Mouse (Mus musculus): ENCODE measurements around the gene Ucn3. TPM values are rescaled to one million over a fixed set of nuclear protein-coding genes. Genes with fewer than 3 reads are reported as not detected.
"Not testable (repeated sequence)": the region's sequence is repeated elsewhere in the genome, so short reads cannot be mapped to it uniquely, and the experiment has no call there.

Gene Ucn3
- not detected for total RNA-seq (2021)
- long read RNA-seq = 0 reads

DNA sequence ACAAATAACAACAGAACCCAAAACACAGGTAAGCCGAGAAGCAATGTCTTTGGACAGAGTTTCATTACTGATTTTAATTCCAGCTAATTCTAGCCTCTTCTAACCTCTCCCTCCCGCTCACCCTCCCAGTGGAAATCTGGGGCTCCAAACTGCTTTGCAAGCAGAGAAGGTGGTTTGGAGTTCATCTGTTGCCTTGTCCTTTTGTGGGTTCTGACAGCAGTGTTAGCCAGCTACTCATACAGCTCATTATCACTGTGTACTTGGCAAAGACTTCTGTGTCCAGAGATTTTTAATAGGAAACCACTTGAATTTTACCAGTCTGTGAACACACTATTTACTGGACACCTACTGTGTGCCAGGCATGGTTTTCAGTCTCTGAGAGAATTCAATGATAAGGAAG is at the start of gene Ucn3:
Gene Ucn3, minus strand, starts transcription at position 101 of the 400 bp plus-strand sequence.
- no peak for DNase-seq (ENCODE audit: low spot score in 2 of 2)

DNA sequence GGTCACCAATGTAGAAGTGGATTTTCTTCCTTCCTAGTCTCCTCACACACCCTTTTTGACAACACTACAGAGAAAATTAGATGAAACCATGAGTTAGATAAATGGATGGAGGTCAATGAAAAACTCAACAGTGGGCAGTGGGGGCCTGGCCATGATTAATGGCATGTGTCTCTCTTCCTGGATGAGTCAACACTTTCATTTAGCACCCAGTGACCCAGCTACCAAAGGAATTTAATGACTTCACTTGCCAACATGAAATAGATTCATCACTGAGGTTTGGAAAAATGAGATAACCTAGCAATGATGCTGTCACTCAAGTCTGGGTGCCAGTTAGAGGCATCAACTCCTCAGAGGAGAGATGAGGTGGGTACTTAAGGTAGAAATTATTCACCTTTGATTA is 46.9 kb upstream of the Ucn3 start:
- no peak for DNase-seq (ENCODE audit: low spot score in 2 of 2)

- DNase-seq (ENCODE audit: low spot score in 2 of 2) = no peak
Observed at GRCm38 (mm10) chr13:3968849-3969248, 23.7 kb upstream of the Ucn3 start.

DNA sequence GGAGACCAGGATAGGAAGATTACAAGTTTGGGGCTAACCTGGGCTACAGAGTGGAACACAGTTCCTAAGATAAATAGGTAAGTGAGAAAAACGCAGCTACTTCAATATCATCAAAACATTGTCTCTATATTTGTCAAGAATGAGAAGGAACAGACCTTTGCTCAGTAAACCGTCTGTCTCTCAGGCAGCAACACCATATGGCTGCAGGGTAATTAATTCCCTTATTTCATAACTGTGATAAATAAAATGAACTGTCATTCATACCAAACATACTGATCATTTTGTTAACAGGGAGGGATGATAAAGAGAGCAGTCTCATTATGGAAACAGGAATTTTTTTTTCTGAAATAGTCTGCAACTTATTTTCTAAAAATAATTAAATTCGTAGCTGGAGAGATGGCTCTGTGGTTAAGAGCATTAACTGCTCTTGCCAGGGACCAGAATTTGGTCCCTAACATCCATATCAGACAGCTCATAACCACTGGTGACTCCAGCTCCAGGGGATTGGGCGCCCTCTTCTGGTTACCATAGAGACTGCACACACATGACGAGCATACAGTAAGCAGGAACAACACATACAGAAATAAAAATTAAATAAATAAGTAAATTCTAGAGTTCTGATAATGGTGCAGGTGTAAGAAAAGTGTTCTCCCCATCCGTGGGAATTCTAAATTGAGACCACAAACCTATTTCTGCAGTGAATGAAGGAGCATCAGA is 6.2 kb upstream of the Ucn3 start:
- DNase-seq (ENCODE audit: low spot score in 2 of 2) = peak in 1 of 2 experiments; percentile 61

DNA sequence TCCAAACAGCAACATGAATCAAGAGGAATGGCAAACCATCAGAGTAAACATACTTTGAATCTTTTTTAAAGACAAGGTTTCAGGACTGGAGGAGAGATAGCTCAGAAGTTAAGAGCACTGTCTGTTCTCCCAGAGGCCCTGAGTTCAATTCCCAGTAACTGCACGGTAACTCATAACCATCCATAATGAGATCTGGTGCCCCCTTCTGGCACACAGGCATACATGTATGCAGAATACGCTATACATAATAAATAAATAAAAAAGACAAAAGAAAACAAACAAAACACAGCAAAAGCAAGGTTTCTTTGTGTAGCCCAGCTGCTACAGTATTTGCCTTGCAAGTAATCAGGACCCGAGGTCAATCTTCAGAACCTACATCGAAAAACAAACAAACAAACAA is 4.3 kb upstream of the Ucn3 start:
- no peak for DNase-seq (ENCODE audit: low spot score in 2 of 2)

GRCm38 (mm10) chr13:3947267-3947666 is 2.1 kb upstream of the Ucn3 start:
- DNase-seq (ENCODE audit: low spot score in 2 of 2) = no peak

DNA sequence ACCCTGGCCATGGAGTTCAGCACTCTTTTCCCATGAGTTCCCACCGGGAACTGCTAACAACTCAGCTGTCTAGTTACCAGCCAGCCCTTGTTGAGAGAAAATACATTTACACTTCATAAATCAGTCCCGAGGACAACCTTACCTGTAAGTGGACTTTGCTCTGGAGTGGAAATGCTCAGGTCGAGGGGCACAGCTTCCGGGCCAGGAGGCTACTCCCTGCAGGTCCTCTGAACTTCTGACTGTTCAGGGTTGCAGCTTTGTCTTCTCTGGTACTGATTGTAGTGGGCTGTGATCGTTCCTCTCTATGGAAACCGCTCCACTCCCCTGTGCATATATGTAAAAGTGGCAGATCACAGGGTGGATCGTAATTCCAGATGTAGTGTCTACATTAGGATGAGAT is 450 bp downstream of the Ucn3 start:
- no peak for DNase-seq (ENCODE audit: low spot score in 2 of 2)

DNA sequence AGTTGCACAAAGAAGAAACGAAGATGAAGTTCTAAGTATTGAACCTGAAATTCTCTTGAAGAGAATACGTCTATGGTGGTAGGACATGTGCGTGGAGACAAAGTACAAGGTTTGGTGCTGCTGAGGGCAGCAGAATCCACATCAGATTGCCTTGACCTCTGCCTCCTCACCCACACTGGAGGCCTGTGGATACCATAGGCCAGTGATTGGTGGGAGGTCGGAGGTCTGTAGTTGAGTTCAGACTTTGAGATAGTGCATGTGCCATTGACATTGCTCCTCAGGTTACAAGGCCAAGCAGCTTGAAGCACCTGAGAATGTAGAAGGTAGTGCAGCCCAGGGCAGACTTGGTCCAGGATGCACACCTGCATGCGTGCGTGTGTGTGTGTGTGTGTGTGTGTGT is 19.1 kb downstream of the Ucn3 start:
- no peak for DNase-seq (ENCODE audit: low spot score in 2 of 2)

GRCm38 (mm10) chr13:3925632-3926031 is 19.5 kb downstream of the Ucn3 start:
- DNase-seq (ENCODE audit: low spot score in 2 of 2) = no peak

DNA sequence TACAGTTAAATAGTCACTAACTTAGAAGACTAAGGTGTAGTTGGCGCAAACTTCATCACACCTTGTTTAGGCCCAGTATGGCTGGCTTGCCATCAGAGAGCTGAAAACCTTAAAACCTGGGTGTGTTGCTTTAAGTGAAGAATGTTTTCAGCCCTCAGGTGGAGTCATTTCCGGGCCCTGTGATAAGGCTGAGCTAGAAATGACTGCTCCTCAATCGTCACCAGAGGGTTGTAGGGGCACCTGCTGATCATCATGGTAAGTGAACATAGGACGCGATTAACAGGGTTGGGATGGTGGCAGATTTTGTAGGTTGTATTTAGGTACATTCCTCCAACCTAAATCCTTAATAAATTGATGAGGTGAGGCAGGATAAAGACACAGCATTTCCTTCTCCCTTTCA is 20.7 kb downstream of the Ucn3 start:
- DNase-seq (ENCODE audit: low spot score in 2 of 2) = no peak

DNA sequence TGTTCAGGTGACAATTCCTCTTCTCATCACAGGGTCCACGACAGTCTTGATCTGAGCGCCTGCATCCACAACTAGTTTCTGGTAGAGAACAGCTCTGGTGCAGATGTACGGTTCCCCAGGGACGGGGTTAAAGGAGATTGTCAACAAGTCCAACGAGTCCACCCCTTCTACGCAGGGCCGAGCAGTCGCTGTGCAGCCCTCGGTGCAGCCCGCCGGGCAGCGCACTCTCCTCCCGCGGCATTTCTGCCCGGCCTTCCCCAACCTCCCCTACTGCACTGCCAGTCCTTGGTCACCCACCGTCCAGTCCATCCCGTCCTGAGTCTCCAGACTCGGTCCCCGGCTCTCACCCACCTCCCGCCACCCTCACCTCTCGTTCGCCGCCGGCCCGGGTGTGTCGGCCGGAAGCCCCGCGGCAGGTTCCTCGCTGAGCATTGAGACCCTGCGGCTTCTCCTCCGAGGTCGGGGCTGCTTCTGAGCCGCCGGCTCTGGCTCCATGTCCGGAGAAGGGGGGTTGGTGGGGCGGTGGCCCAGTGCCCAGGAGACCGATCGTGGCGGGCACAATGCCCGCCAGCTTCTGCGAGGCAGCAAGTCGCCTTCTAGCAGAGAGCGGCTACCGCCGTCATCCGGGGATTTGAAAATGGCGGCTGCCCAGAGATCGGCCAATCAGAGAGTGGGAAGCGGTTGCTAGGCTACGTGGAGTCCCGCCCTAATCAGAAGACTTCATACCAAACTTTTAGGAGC is 27.4 kb downstream of the Ucn3 start, which contains the start of the genes Net1 and Tubal3:
Gene Net1, minus strand, starts transcription at position 650 of the 741 bp plus-strand sequence.
Gene Tubal3, plus strand, starts transcription at position 704 of the 741 bp plus-strand sequence.
- DNase-seq (ENCODE audit: low spot score in 2 of 2) = peak; percentile 71 to 91

- DNase-seq (ENCODE audit: low spot score in 2 of 2) = no peak
Observed at GRCm38 (mm10) chr13:3913504-3913903, 31.6 kb downstream of the Ucn3 start.

GRCm38 (mm10) chr13:3910356-3910755 is 34.8 kb downstream of the Ucn3 start:
- no peak for DNase-seq (ENCODE audit: low spot score in 2 of 2)

- no peak for DNase-seq (ENCODE audit: low spot score in 2 of 2)
Observed at GRCm38 (mm10) chr13:3908262-3908661, 36.9 kb downstream of the Ucn3 start.

DNA sequence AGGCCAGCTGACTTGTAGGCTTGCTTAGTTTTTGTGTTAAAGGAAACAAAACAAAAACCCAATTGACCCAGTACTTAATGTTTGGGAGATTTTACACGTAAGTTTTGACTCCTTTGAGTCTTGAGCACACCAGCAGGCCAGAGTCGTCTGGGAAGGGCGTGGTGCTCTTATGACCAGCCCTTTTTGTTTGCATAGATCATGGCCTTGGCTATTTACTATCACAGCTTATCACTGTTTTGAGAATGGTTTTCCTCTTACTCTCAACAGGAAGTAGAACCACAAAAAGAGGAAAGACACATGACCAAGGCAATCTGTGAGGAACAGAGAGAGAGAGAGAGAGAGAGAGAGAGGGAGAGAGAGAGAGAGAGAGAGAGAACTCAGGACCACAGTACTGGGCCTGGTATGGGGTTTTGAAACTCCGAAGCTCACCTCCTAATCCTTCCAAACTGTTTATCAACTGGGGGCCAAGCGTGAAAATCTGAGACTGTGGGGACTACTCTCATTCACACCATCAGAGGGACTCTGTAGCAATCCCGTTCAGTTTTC is 37.9 kb downstream of the Ucn3 start:
- DNase-seq (ENCODE audit: low spot score in 2 of 2) = no peak

DNA sequence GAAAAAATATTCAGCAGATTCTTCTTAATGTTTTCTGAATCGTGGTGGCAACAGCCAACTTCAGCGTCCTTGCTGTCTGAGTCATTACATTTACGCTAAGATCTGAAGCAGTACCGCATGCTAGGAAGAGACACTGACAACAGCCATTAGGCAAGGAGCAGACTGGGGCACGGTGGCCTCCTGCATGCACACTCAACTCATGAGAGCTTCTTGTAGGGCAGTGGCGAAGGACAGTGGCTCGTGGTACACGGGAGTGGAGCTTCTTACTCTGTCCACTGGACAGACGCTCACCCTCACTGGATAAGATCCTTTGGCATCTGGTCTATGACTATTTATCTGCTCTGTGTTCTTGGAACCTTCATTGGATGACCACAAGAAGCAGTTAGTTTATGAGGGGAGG is 45.8 kb downstream of the Ucn3 start:
- no peak for DNase-seq (ENCODE audit: low spot score in 2 of 2)

DNA sequence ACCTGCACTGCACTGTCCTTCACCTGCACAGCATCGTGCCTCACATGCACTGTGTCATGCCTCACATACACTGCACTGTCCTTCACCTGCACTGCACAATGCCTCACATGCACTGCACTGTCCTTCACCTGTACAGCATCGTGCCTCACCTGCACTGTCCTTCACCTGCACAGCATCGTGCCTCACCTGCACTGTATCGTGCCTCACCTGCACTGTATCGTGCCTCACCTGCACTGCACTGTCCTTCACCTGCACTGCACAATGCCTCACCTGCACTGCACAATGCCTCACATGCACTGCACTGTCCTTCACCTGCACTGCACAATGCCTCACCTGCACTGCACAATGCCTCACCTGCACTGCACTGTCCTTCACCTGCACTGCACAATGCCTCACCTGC is 46.9 kb downstream of the Ucn3 start:
- not testable (repeated sequence) for DNase-seq (ENCODE audit: low spot score in 2 of 2)

DNA sequence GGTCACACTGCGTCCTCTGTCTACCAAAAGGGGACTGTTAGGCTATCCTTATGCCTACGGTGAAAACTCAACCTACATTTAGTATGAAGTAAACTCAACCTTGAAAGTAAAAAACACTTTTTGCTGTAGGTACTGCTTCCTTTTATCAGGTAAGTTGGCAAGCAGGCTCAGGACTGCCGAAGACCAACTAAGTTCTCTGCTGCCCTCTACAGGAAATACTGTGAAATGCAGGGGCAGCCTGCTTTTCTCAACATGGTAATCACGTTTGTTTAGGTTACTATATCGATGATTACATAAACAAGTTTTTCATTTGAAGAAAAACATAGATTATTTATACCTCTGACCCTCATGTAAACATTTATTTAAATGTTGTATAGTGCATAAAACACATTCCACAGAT is 48.2 kb downstream of the Ucn3 start:
- peak; percentile 47 to 86 for DNase-seq (ENCODE audit: low spot score in 2 of 2)

GRCm38 (mm10) chr13:3896032-3896431 is 49.1 kb downstream of the Ucn3 start:
- DNase-seq (ENCODE audit: low spot score in 2 of 2) = no peak

GRCm38 (mm10) chr13:3895397-3895980 is 49.7 kb downstream of the Ucn3 start:
- no peak for DNase-seq (ENCODE audit: low spot score in 2 of 2)

DNA sequence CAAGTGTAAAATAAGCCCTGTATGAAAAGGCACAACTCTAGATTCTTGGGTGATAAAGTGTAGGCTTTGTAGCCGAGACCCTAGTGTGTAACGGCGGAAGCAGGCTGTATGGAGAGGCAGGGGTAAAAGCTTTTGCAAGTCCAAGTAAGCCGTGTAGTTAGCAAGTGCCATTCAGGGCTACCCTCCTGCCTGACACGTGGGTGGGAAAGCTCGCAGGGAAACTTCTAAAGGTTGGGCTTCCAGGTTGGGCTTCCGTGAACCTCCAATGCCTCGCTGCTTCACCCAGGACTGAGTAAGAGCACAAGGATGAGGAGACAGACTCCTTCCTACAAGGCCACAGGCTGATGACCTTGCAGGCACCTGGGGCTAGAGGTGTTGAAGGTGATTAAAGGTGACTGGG is 50.6 kb downstream of the Ucn3 start:
- no peak for DNase-seq (ENCODE audit: low spot score in 2 of 2)

All from layer of hippocampus, adult 18-20 months (tissue).